Mouse (Mus musculus) stomach, embryonic 16.5 days (tissue): ENCODE measurements at regions not wholly inside any gene's neighbourhood (a gene's known extent, or its start where the extent isn't known, plus 50 kb on each side); places are given as distances from the start of the nearest gene placed in this dataset.

Source experiments
- ATAC-seq: fragments of 200-750 bp; cut with Nextera tagmentation; 2 replicates; pipeline ENCODE4 v1.8.0; 2017; ENCODE audit warnings: moderate number of reproducible peaks, moderate TSS enrichment; ENCODE audit not compliant: insufficient read depth, low FRiP score
- H3K27ac ChIP-seq: fragments of 300-500 bp; sonication (generic); 2 replicates; pipeline ENCODE4 v1.5.1; 2014; ENCODE audit warnings: low read length
- H3K27me3 ChIP-seq: fragments of 300-500 bp; sonication (generic); 2 replicates; pipeline ENCODE4 v1.6.1; 2014; ENCODE audit warnings: low read length, control low read depth, mixed read lengths; ENCODE audit not compliant: control insufficient read depth, insufficient read depth
- H3K36me3 ChIP-seq: fragments of 300-500 bp; sonication (generic); 2 replicates; pipeline ENCODE4 v1.6.1; 2014; ENCODE audit warnings: low read length; ENCODE audit not compliant: control insufficient read depth, insufficient read depth
- H3K4me1 ChIP-seq: fragments of 300-500 bp; sonication (generic); 2 replicates; pipeline ENCODE4 v1.6.1; 2014; ENCODE audit warnings: low read length, control low read depth, mixed read lengths; ENCODE audit not compliant: control insufficient read depth, insufficient read depth
- H3K4me2 ChIP-seq: fragments of 300-500 bp; sonication (generic); 2 replicates; pipeline ENCODE4 v1.6.1; 2014; ENCODE audit warnings: low read depth, low read length, mixed read lengths
- H3K4me3 ChIP-seq: fragments of 300-500 bp; sonication (generic); replicated peaks from 2 replicates; pipeline ENCODE4 v1.5.1; 2014; ENCODE audit warnings: mild to moderate bottlenecking, low read length
- H3K9ac ChIP-seq: fragments of 300-500 bp; sonication (generic); 2 replicates; pipeline ENCODE4 v1.6.1; 2014; ENCODE audit warnings: low read length
- H3K9me3 ChIP-seq: fragments of 300-500 bp; sonication (generic); replicated peaks from 2 replicates; pipeline ENCODE4 v1.6.1; 2016; ENCODE audit warnings: low read length, control low read depth; ENCODE audit not compliant: control insufficient read depth
- whole genome bisulfite sequencing: fragments of 180-500 bp; shearing (Covaris S2); extraction: QIAGEN DNeasy Blood & Tissue Kit; methylation state at CpG from one replicate; pipeline ENCODE4 v1.1.7; 2014; 5-methylcytosine and 5-hydroxymethylcytosine counted together

DNA sequence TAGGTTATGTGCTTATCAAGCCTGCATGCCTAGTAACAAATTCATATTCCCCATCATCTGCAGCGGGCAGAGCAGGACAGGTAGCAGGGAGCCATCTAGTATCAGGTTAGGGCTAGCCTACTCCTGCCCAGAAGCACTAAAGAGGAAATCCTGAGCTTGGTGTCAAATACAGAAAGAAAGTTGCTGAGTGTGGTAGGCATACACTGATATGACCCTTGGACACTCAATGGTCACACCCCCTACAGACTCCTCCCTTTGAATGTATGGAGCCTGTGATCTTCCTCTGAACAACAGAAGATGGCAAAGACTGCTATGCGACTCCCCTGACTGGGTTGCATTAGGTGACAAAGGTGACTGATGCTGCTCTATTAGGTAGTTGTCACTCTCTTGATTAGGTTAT, 102.3 kb upstream of the Rapgef5 start:
- Histone ChIP-seq H3K9me3 (no peaks in the 10 kb centered on the region), H3K27me3 (no peaks in the 10 kb centered on the region), H3K36me3 (no peaks in the 10 kb centered on the region), H3K9ac (no peak overlapping the region), H3K27ac (no peak overlapping the region), H3K4me1 (peaks cover 3% of the 10 kb centered on the region; the same call in 1 of the 2 replicates), H3K4me3 (no peak overlapping the region), H3K4me2 (no peak overlapping the region)
- ATAC-seq: no peak
- 81% methylated on average over 2 of the region's 2 CpGs for WGBS

DNA sequence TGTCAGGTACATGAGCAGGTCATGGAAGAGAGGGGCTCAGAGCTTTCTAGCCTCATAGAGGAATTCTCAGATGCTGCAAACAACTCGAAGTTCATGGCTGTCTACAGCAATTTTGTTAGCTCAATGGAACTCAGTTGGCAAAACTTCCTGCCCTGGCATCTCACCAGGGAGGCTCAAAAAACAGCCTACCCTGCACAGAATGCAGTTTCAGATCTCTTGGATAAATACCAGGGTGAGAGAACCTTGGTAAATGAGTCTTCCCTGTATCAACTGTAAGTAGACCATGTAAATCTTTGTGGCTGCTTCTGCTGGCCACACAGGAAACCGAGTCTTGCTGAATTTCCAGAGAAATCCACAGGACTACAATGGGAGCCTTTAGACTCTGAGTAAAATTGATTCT, 101.1 kb upstream of the Rapgef5 start:
- whole genome bisulfite sequencing: 73% methylated on average over 2 of the region's 2 CpGs
- Histone ChIP-seq H3K9me3 (no peaks in the 10 kb centered on the region), H3K4me3 (no peak overlapping the region), H3K9ac (no peak overlapping the region), H3K27me3 (no peaks in the 10 kb centered on the region), H3K36me3 (no peaks in the 10 kb centered on the region), H3K27ac (no peak overlapping the region), H3K4me1 (peaks cover 3% of the 10 kb centered on the region; the same call in 1 of the 2 replicates), H3K4me2 (no peak overlapping the region)
- no peak for ATAC-seq

GRCm38 (mm10) chr12:117417991-117418390, 98.3 kb upstream of the Rapgef5 start:
- Histone ChIP-seq H3K9ac (no peak overlapping the region), H3K9me3 (no peaks in the 10 kb centered on the region), H3K4me1 (peaks cover 3% of the 10 kb centered on the region; the same call in 1 of the 2 replicates), H3K36me3 (no peaks in the 10 kb centered on the region), H3K4me2 (no peak overlapping the region), H3K4me3 (no peak overlapping the region), H3K27ac (no peak overlapping the region), H3K27me3 (no peaks in the 10 kb centered on the region)
- no peak for ATAC-seq
- 81% methylated on average over 4 of the region's 4 CpGs for WGBS

- H3K27ac ChIP-seq: peak overlapping the region; percentile 23; the same call in 1 of the 2 replicates
- H3K9me3 ChIP-seq: no peaks in the 10 kb centered on the region
- no peaks in the 10 kb centered on the region; the same call in 1 of the 2 replicates for H3K4me1 ChIP-seq
- H3K4me3 ChIP-seq: no peak overlapping the region
- 75% methylated on average over 7 of the region's 7 CpGs for WGBS
- H3K36me3 ChIP-seq: no peaks in the 10 kb centered on the region
- peak; percentile 37; the same call in 1 of the 2 replicates for ATAC-seq
- no peak overlapping the region for H3K9ac ChIP-seq
- H3K27me3 ChIP-seq: no peaks in the 10 kb centered on the region
- no peak overlapping the region for H3K4me2 ChIP-seq
Measured at GRCm38 (mm10) chr12:117422315-117422978, 93.8 kb upstream of the Rapgef5 start.

DNA sequence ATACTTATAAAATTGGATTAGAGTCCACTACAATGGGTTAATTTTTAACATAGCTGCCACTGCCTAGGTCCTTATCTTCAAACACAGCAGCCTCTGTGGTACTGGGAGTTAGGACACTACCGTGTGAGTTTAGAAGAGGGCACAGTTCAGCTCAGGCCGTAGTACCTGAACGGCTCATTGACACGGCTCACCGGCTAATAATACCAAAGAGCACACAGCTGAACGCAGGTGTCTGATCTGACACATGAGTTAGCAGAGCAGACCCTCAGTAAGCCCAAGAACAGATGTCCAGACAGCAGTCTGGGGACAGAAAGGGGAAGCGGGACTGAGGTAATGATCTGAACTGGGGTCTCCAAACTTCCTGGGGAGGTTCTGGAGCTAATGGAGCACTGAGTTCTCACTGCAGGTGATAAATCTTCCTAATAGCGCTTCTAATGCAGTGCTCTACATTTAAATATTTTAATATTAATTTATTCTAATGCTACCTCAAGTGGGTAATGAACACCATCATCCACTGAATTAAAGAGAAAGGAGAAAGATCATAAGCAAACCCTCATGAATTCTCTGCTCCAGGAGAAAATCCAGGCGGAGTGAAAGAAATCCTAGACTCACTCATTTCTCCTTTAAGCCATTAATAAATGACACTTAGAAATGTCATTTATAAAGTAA, 90.8 kb upstream of the Rapgef5 start:
- H3K27me3 ChIP-seq: no peaks in the 10 kb centered on the region
- H3K4me2 ChIP-seq: no peak overlapping the region
- H3K4me1 ChIP-seq: no peaks in the 10 kb centered on the region; the same call in 1 of the 2 replicates
- ATAC-seq: peak; percentile 26; the same call in 1 of the 2 replicates
- H3K4me3 ChIP-seq: no peak overlapping the region
- no peaks in the 10 kb centered on the region for H3K36me3 ChIP-seq
- H3K27ac ChIP-seq: no peak overlapping the region
- H3K9me3 ChIP-seq: no peaks in the 10 kb centered on the region
- no peak overlapping the region for H3K9ac ChIP-seq
- WGBS: 55% methylated on average over 9 of the region's 9 CpGs

GRCm38 (mm10) chr12:117427431-117427830, 88.8 kb upstream of the Rapgef5 start:
- Histone ChIP-seq H3K4me3 (no peak overlapping the region), H3K4me2 (no peak overlapping the region), H3K9ac (no peak overlapping the region), H3K4me1 (no peaks in the 10 kb centered on the region), H3K9me3 (no peaks in the 10 kb centered on the region), H3K27ac (no peak overlapping the region), H3K27me3 (no peaks in the 10 kb centered on the region), H3K36me3 (no peaks in the 10 kb centered on the region)
- 42% methylated on average over 1 of the region's 1 CpGs for WGBS
- no peak; the same call in 1 of the 2 replicates for ATAC-seq

- Histone ChIP-seq H3K27me3 (no peaks in the 10 kb centered on the region), H3K4me2 (no peak overlapping the region), H3K9ac (no peak overlapping the region), H3K27ac (no peak overlapping the region), H3K9me3 (no peaks in the 10 kb centered on the region), H3K36me3 (no peaks in the 10 kb centered on the region), H3K4me3 (no peak overlapping the region), H3K4me1 (no peaks in the 10 kb centered on the region)
- WGBS: 73% methylated on average over 4 of the region's 4 CpGs
- ATAC-seq: peak; percentile 46; the same call in 1 of the 2 replicates
Measured at GRCm38 (mm10) chr12:117430886-117431285, 85.4 kb upstream of the Rapgef5 start.

- WGBS: 41% methylated on average over 1 of the region's 1 CpGs
- no peak overlapping the region for H3K9ac ChIP-seq
- no peaks in the 10 kb centered on the region for H3K4me1 ChIP-seq
- no peak for ATAC-seq
- H3K36me3 ChIP-seq: no peaks in the 10 kb centered on the region
- H3K9me3 ChIP-seq: no peaks in the 10 kb centered on the region
- no peak overlapping the region for H3K4me3 ChIP-seq
- no peak overlapping the region for H3K27ac ChIP-seq
- H3K27me3 ChIP-seq: no peaks in the 10 kb centered on the region
- no peak overlapping the region for H3K4me2 ChIP-seq
Measured at GRCm38 (mm10) chr12:117432788-117433187, 83.5 kb upstream of the Rapgef5 start.

- Histone ChIP-seq H3K36me3 (no peaks in the 10 kb centered on the region), H3K4me1 (no peaks in the 10 kb centered on the region), H3K4me3 (no peak overlapping the region), H3K27me3 (no peaks in the 10 kb centered on the region), H3K9me3 (no peaks in the 10 kb centered on the region), H3K9ac (no peak overlapping the region), H3K27ac (no peak overlapping the region), H3K4me2 (no peak overlapping the region)
- 69% methylated on average over 4 of the region's 4 CpGs for WGBS
- no peak for ATAC-seq
Measured at GRCm38 (mm10) chr12:117437011-117437410, 79.3 kb upstream of the Rapgef5 start.
